Mouse (Mus musculus) c-Kit-positive CD71-positive TER-119-positive erythroid progenitor cells, embryonic 14.5 days (primary cell): Measurements from ENCODE around the gene Psmb7.

Experiments used
- DNase-seq: peaks from one replicate; pipeline ENCODE4 v3.0.0-alpha.2; 2013; ENCODE audit warnings: low spot score

The Psmb7 gene

GRCm38 (mm10) chr2:38637716-38638267, 6.1 kb downstream of the Psmb7 start:
- DNase-seq = no peak

GRCm38 (mm10) chr2:38630574-38630973, 13.3 kb downstream of the Psmb7 start:
- DNase-seq = no peak

- DNase-seq = no peak
Measured at GRCm38 (mm10) chr2:38629451-38629850, 14.4 kb downstream of the Psmb7 start.

GRCm38 (mm10) chr2:38628801-38629200, 15.1 kb downstream of the Psmb7 start:
- DNase-seq = no peak

GRCm38 (mm10) chr2:38623821-38624590, 19.9 kb downstream of the Psmb7 start:
- DNase-seq = no peak

GRCm38 (mm10) chr2:38623411-38623810, 20.5 kb downstream of the Psmb7 start:
- DNase-seq = no peak

GRCm38 (mm10) chr2:38621610-38622021, 22.3 kb downstream of the Psmb7 start:
- no peak for DNase-seq

GRCm38 (mm10) chr2:38621076-38621475, 22.8 kb downstream of the Psmb7 start:
- no peak for DNase-seq

- DNase-seq = no peak
Measured at GRCm38 (mm10) chr2:38619777-38620176, 24.1 kb downstream of the Psmb7 start.

GRCm38 (mm10) chr2:38616956-38617872, 26.7 kb downstream of the Psmb7 start:
- DNase-seq = no peak

GRCm38 (mm10) chr2:38616072-38616471, 27.8 kb downstream of the Psmb7 start:
- no peak for DNase-seq

GRCm38 (mm10) chr2:38614437-38614836, 29.4 kb downstream of the Psmb7 start:
- no peak for DNase-seq

- no peak for DNase-seq
Measured at GRCm38 (mm10) chr2:38613576-38613975, 30.3 kb downstream of the Psmb7 start.

GRCm38 (mm10) chr2:38612596-38612995, 31.3 kb downstream of the Psmb7 start:
- DNase-seq = no peak

GRCm38 (mm10) chr2:38610161-38610560, 33.7 kb downstream of the Psmb7 start:
- DNase-seq = no peak

- no peak for DNase-seq
Measured at GRCm38 (mm10) chr2:38609310-38609709, 34.6 kb downstream of the Psmb7 start.

- DNase-seq = no peak
Measured at GRCm38 (mm10) chr2:38608831-38609309, 35.0 kb downstream of the Psmb7 start.

GRCm38 (mm10) chr2:38607716-38608115, 36.2 kb downstream of the Psmb7 start:
- DNase-seq = no peak

GRCm38 (mm10) chr2:38600842-38601241, 43.0 kb downstream of the Psmb7 start:
- no peak for DNase-seq

GRCm38 (mm10) chr2:38598395-38598794, 45.5 kb downstream of the Psmb7 start:
- DNase-seq = no peak

GRCm38 (mm10) chr2:38597896-38598295, 46.0 kb downstream of the Psmb7 start:
- DNase-seq = no peak

- DNase-seq = no peak
Measured at GRCm38 (mm10) chr2:38594874-38595273, 49.0 kb downstream of the Psmb7 start.
